Mouse (Mus musculus) CD4-positive helper T cell, adult 2 months (primary cell): ENCODE data around the gene Lgr4.
A peak's percentile ranks its signal among the peaks of the same experiment; 100 is the strongest.
"Not testable (repeated sequence)": the region's sequence is repeated elsewhere in the genome, so short reads cannot be mapped to it uniquely, and the experiment has no call there.

Experiments
- DNase-seq: peaks from one replicate; pipeline ENCODE4 v3.0.0-alpha.2; 2012; ENCODE audit warnings: low read depth, missing footprints, low spot score

Lgr4 gene

DNA sequence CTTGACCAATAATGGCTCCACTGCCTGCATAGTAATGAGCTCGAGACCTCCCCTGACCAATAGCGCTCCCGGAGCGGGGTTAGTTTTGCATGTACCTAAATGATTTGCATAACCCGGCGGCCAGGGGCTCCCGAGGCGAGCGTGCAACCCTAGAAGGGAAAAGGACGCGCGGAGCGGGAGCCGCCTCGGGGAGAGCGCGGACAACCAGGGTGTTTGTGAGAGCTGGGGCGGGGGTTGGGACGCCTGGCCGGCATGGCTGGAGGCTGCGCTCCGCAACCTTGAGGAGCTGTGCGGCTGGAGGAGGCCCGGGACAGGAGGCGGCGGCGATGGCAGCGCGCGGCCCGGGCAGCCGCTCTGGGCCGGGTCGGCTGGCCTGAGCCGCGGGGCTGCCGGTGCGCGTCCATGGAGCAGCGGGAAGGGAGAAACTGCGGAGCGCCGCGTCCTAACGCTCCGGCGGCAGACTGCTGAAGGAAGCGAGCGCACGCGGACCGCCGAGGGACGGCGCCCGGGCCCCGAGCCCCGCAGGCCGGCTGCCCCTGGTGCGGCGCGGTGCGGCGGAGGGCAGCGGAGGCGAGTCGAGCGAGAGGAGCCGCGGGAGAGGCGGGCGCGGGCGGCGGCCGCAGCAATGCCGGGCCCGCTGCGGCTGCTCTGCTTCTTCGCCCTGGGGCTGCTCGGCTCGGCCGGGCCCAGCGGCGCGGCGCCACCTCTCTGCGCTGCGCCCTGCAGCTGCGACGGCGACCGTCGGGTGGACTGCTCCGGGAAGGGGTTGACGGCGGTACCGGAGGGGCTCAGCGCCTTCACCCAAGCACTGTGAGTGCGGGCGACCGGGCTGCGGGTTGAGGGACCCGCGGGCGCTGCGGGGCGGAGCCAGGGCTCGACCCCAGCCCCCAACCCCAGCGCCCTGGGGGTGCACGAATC lies at the start of gene Lgr4:
Gene Lgr4, plus strand, starts transcription at position 152 of the 918 bp plus-strand sequence.
- DNase-seq, result peak; percentile 76

GRCm38 (mm10) chr2:109879429-109879828 lies 38.0 kb upstream of the Lgr4 start:
- not testable (repeated sequence) for DNase-seq

DNA sequence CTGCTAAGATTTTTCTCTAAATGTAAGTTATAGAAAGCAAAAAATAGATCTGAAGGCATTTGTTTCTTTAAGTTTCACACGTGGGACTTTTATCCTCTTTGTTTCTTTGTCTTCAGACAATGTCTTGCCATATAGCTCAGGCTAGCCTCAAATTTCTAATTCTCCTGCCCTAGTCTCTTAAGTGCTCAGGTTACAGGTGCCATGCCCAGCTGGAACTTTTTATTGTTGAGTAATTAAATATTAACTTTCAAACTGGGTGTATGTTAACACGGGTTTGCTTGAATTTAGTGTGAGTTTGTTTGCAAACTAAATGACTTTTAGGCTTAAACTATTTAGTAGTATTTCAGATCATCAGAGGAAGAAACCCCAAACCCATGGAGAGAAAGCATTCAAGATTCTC lies 36.3 kb upstream of the Lgr4 start:
- DNase-seq, result no peak

DNA sequence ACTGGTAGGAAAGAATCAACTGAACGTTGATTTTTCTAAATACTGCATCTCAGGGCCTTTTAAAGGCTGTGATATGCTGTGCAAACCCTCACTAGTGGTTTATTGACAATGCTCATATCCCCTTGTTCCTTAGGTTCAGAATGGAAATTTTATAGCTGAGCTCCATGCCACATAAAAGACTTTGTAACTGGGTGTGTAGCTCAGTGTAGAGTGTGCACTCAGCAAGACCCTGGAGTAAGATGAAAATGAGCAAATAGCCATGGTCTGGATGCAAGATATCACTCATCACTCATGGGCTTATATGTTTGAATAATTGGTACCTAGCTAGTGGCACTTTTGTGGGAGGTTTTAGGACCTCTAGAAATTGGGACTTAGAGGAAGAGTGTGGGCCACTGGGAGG lies 35.8 kb upstream of the Lgr4 start:
- DNase-seq, result no peak

- DNase-seq, result no peak
Observed at GRCm38 (mm10) chr2:109884106-109884505, 33.3 kb upstream of the Lgr4 start.

- no peak for DNase-seq
Observed at GRCm38 (mm10) chr2:109884507-109884906, 32.9 kb upstream of the Lgr4 start.

DNA sequence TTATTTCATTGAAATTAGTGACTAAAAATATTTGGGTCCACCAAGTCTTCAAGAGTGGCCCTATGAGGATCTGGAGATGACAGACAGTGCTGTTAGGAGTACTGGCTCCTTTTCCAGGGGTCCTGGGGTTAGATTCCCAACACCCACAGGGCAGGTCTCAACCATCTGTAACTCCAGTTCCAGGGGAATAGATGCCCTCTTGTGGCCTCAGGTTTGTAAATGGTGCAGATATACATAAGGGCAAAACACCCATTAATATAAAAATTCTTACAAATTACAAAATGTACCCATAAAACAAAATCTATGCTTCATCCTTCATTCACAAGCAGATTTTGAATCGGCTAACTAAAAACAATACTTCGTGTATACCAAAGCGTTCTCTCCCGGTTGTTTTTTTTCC lies 27.4 kb upstream of the Lgr4 start:
- peak; percentile 29 for DNase-seq

DNA sequence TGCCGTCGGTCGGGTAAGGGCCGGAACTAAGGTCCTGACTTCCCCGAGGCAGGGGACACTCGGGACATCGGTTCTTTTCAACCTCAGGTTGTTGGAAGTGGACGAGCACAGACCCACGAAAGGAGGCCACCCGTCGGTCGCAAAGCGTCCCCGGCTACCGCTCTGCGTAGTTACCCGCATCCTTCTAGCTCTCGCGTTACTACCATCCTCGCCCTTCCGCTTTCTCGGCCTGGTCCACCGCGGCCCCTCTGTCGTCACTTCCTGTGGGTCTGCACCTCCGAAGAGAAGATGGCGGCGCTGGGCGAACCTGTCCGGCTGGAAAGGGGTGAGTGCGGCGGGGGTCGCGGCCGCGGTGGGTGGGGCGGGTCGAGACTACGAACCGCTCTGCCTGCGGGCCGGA lies 26.9 kb upstream of the Lgr4 start, which contains the start of gene Lin7c:
Gene Lin7c, plus strand, starts transcription at position 257 of the 400 bp plus-strand sequence.
- DNase-seq, result peak; percentile 91

- no peak for DNase-seq
Observed at GRCm38 (mm10) chr2:109891031-109891430, 26.4 kb upstream of the Lgr4 start.

- DNase-seq, result peak; percentile 15
Observed at GRCm38 (mm10) chr2:109891471-109891870, 26.0 kb upstream of the Lgr4 start.

- DNase-seq, result peak; percentile 16
Observed at GRCm38 (mm10) chr2:109896311-109896710, 21.1 kb upstream of the Lgr4 start.

GRCm38 (mm10) chr2:109902869-109903268 lies 14.6 kb upstream of the Lgr4 start:
- no peak for DNase-seq

GRCm38 (mm10) chr2:109904171-109904821 lies 13.2 kb upstream of the Lgr4 start:
- peak; percentile 86 for DNase-seq

DNA sequence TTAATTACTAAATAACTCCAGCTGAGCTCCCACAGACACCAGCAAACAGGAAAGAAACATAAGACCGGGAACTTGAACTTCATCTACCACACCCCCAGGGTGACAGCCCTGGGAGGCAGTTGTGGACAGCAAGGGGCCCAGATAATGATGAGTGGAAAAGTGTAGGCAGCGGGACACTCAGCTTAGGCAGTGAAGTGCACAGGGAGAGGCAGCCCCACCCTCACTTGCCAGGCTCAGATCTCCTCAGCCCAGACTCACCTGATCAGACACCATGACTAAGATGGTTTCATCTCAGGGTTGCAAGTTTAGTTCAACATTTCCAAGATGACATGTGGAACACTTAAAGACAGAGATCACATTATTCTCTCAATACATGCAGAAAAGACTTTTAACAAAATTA lies 8.3 kb upstream of the Lgr4 start:
- no peak for DNase-seq

- DNase-seq, result no peak
Observed at GRCm38 (mm10) chr2:109912216-109912615, 5.2 kb upstream of the Lgr4 start.

- DNase-seq, result no peak
Observed at GRCm38 (mm10) chr2:109912766-109913165, 4.7 kb upstream of the Lgr4 start.

GRCm38 (mm10) chr2:109913241-109913640 lies 4.2 kb upstream of the Lgr4 start:
- no peak for DNase-seq

- DNase-seq, result no peak
Observed at GRCm38 (mm10) chr2:109914601-109915000, 2.8 kb upstream of the Lgr4 start.

- DNase-seq, result no peak
Observed at GRCm38 (mm10) chr2:109916782-109917495, 508 bp upstream of the Lgr4 start.

GRCm38 (mm10) chr2:109918592-109919262 lies 1.3 kb downstream of the Lgr4 start:
- DNase-seq, result no peak

- DNase-seq, result no peak
Observed at GRCm38 (mm10) chr2:109920471-109920870, 3.0 kb downstream of the Lgr4 start.
